Mouse (Mus musculus) lung, postnatal 0 days (tissue): ENCODE data around the gene Cds2.
"Not testable (repeated sequence)": the region's sequence is repeated elsewhere in the genome, so short reads cannot be mapped to it uniquely, and the experiment has no call there.

ENCODE experiments used
- CTCF ChIP-seq: IDR thresholded peaks from 2 replicates; pipeline ENCODE4 v1.5.1; 2016; ENCODE audit warnings: antibody characterized with exemption, mild to moderate bottlenecking
- EP300 ChIP-seq: IDR thresholded peaks from 2 replicates; pipeline ENCODE4 v1.6.1; 2016; ENCODE audit warnings: antibody characterized with exemption, mild to moderate bottlenecking, control low read depth

- TF ChIP-seq CTCF, EP300: not testable (repeated sequence)
Measured at GRCm38 (mm10) chr2:132285722-132286121, 22.8 kb downstream of the Cds2 start.
